Mouse (Mus musculus) colon, adult 2 months (tissue): ENCODE data around the gene Gcm1. TPM values are rescaled to one million over a fixed set of nuclear protein-coding genes. Genes with fewer than 3 reads are reported as not detected.

Source experiments
- polyA plus RNA-seq: library from polyadenylated mRNA; depleted of rRNA; stranded (reverse); fragments of >200 nt; gene quantifications from 2 replicates; pipeline ENCODE4 v1.2.3, GENCODE M21; 2012; rRNA removed

The Gcm1 gene
- not detected in 2 replicates for polyA plus RNA-seq

GRCm38 (mm10) chr9:78051677-78052076 lies at the start of gene Gcm1:
Gene Gcm1, plus strand, starts transcription at chr9:78051924.

DNA sequence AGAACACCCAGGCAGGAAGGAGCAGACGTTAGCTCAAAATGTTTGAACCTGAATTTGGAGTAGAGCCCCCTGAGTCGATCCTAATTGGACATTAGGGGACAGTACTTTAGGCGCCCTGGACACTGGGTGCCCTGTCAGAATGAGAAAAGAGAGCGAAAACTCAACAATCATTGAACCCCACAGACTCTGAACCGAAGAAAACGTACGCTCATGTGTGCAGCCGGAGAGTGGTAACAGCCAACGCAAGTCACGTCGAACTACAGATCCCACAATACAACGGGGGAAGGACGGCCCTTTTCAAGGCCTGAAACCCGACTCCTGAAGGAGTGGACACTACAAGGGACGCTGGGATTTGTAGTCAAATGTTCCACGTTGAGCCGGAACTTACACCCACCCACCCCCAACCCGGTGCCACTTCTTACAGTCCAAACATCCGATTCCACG lies 57.1 kb downstream of the Gcm1 start, which contains the start of the genes Fbxo9 and Ick:
TSS of gene Fbxo9 (minus strand) at position 270 of the 444 bp plus-strand sequence.
TSS of gene Ick (plus strand) at position 397 of the 444 bp plus-strand sequence.

Other genes with a start within 250 kb of the Gcm1 start
- 15.7 and 20.9 TPM in 2 replicates for gene Elovl5, start 134.6 kb upstream of the Gcm1 start, polyA plus RNA-seq
- gene Fbxo9, start 57.1 kb downstream of the Gcm1 start, polyA plus RNA-seq: 52.9 and 69.2 TPM in 2 replicates
- 33.0 and 34.6 TPM in 2 replicates for gene Ick, start 57.3 kb downstream of the Gcm1 start, polyA plus RNA-seq
- gene Gsta4, start 130.8 kb downstream of the Gcm1 start, polyA plus RNA-seq: 7.5 and 10.2 TPM in 2 replicates
- gene Gsta1, start 178.7 kb downstream of the Gcm1 start, polyA plus RNA-seq: 3.2 and 3.5 TPM in 2 replicates
- 0.16 and 0.87 TPM in 2 replicates for gene Gm3776, start 205.2 kb downstream of the Gcm1 start, polyA plus RNA-seq
- not detected in 2 replicates for gene Gm10639, start 238.0 kb downstream of the Gcm1 start, polyA plus RNA-seq